Mouse (Mus musculus): ENCODE measurements at regions not wholly inside any gene's neighbourhood (a gene's known extent, or its start where the extent isn't known, plus 50 kb on each side); places are given as distances from the start of the nearest gene placed in this dataset.

- no peak for TF ChIP-seq POLR2A (IDR thresholded peaks at IDR 0.05; ENCODE audit: low read depth, low read length)
- TF ChIP-seq CTCF (conservative IDR thresholded peaks at IDR 0.05; ENCODE audit: insufficient read depth, insufficient read length, low read depth, low read length): no peak
Measured at GRCm38 (mm10) chr11:50546456-50547144, 55.3 kb upstream of the Adamts2 start.
